Mouse (Mus musculus) kidney, postnatal 0 days (tissue): ENCODE measurements around the gene Papss1. TPM values are rescaled to one million over a fixed set of nuclear protein-coding genes. Genes with fewer than 3 reads are reported as not detected.

Experiments used
- ATAC-seq: fragments of 200-750 bp; cut with Nextera tagmentation; replicated peaks from 2 replicates; pipeline ENCODE4 v1.8.0; 2017; ENCODE audit warnings: low read depth, moderate number of reproducible peaks, moderate TSS enrichment, moderate library complexity; ENCODE audit not compliant: low FRiP score
- DNase-seq: peaks from one replicate; pipeline ENCODE4 v3.0.0-alpha.2; 2016; ENCODE audit warnings: low spot score
- H3K27ac ChIP-seq: fragments of 300-500 bp; sonication (generic); 2 replicates; pipeline ENCODE4 v1.5.1; 2014; ENCODE audit warnings: mild to moderate bottlenecking
- H3K27me3 ChIP-seq: fragments of 300-500 bp; sonication (generic); 2 replicates; pipeline ENCODE4 v1.6.1; 2014; ENCODE audit warnings: low read length, mixed read lengths; ENCODE audit not compliant: insufficient read depth
- H3K36me3 ChIP-seq: fragments of 300-500 bp; sonication (generic); 2 replicates; pipeline ENCODE4 v1.6.1; 2014; ENCODE audit warnings: low read length, mixed read lengths; ENCODE audit not compliant: insufficient read depth
- H3K4me1 ChIP-seq: fragments of 300-500 bp; sonication (generic); replicated peaks from 2 replicates; pipeline ENCODE4 v1.6.1; 2014; ENCODE audit warnings: antibody characterized with exemption, low read length, mixed read lengths; ENCODE audit not compliant: insufficient read depth
- H3K4me2 ChIP-seq: fragments of 300-500 bp; sonication (generic); 2 replicates; pipeline ENCODE4 v1.6.1; 2014; ENCODE audit warnings: mild to moderate bottlenecking, low read length, moderate library complexity, mixed read lengths
- H3K4me3 ChIP-seq: fragments of 300-500 bp; sonication (generic); replicated peaks from 2 replicates; pipeline ENCODE4 v1.5.1; 2014; ENCODE audit warnings: low read depth, low read length
- H3K9ac ChIP-seq: fragments of 300-500 bp; sonication (generic); 2 replicates; pipeline ENCODE4 v1.6.1; 2014; ENCODE audit warnings: low read depth, low read length
- H3K9me3 ChIP-seq: fragments of 300-500 bp; sonication (generic); replicated peaks from 2 replicates; pipeline ENCODE4 v1.6.1; 2016; ENCODE audit warnings: low read length, inconsistent platforms, mixed read lengths
- CTCF ChIP-seq: IDR thresholded peaks from 2 replicates; pipeline ENCODE4 v1.5.1; 2016; ENCODE audit warnings: antibody characterized with exemption, low read depth, mild to moderate bottlenecking, moderate library complexity
- WGBS: fragments of 180-500 bp; shearing (Covaris S2); extraction: QIAGEN DNeasy Blood & Tissue Kit; methylation state at CpG from one replicate; pipeline ENCODE4 v1.1.7; 2014; 5-methylcytosine and 5-hydroxymethylcytosine counted together
- polyA plus RNA-seq: library from polyadenylated mRNA; unstranded; fragments of >200 nt; fragmentation: Nextera tagmentation; extraction: Ambion mirVana; gene quantifications from 2 replicates; pipeline ENCODE4 v1.2.1, GENCODE M21; 2015

The Papss1 gene
- polyA plus RNA-seq, 1 experiment from 2014 or later, result 116 TPM

- Histone ChIP-seq H3K9me3 (no peaks in the 10 kb centered on the region), H3K27me3 (no peaks in the 10 kb centered on the region), H3K4me3 (no peak overlapping the region), H3K36me3 (peaks cover 13% of the 10 kb centered on the region; the same call in 1 of the 2 replicates), H3K27ac (no peak overlapping the region), H3K4me1 (no peaks in the 10 kb centered on the region), H3K9ac (no peak overlapping the region), H3K4me2 (no peak overlapping the region)
- 67% methylated on average over 1 of the region's 1 CpGs for WGBS
- ATAC-seq (no peak), DNase-seq (no peak)
- TF ChIP-seq CTCF, result no peak
Observed at GRCm38 (mm10) chr3:131623208-131623607, 58.6 kb downstream of the Papss1 start.

- ATAC-seq, result no peak
- H3K9ac ChIP-seq, result no peak overlapping the region
- no peak for TF ChIP-seq CTCF
- no peak overlapping the region for H3K27ac ChIP-seq
- no peaks in the 10 kb centered on the region for H3K9me3 ChIP-seq
- no peak for DNase-seq
- no peak overlapping the region for H3K4me2 ChIP-seq
- peaks cover 12% of the 10 kb centered on the region; the same call in 1 of the 2 replicates for H3K36me3 ChIP-seq
- no peak overlapping the region for H3K4me3 ChIP-seq
- H3K4me1 ChIP-seq, result no peaks in the 10 kb centered on the region
- 81% methylated on average over 9 of the region's 9 CpGs for WGBS
- no peaks in the 10 kb centered on the region for H3K27me3 ChIP-seq
Observed at GRCm38 (mm10) chr3:131624063-131624462, 59.5 kb downstream of the Papss1 start.

GRCm38 (mm10) chr3:131627476-131627875, 62.9 kb downstream of the Papss1 start:
- TF ChIP-seq CTCF, result no peak
- peaks cover 20% of the 10 kb centered on the region for H3K36me3 ChIP-seq

GRCm38 (mm10) chr3:131628265-131628664, 63.7 kb downstream of the Papss1 start:
- Histone ChIP-seq H3K36me3 (peaks cover 27% of the 10 kb centered on the region), H3K4me2 (no peak overlapping the region), H3K4me3 (no peak overlapping the region), H3K27me3 (no peaks in the 10 kb centered on the region), H3K4me1 (no peaks in the 10 kb centered on the region), H3K27ac (no peak overlapping the region), H3K9ac (no peak overlapping the region), H3K9me3 (no peaks in the 10 kb centered on the region)
- TF ChIP-seq CTCF, result no peak
- DNase-seq (no peak), ATAC-seq (no peak)
- 81% methylated on average over 5 of the region's 5 CpGs for WGBS

More at GRCm38 (mm10) chr3:131627476-131627875, 62.9 kb downstream of the Papss1 start:
- 93% methylated on average over 4 of the region's 4 CpGs for WGBS
- Histone ChIP-seq H3K27ac (no peak overlapping the region), H3K4me1 (no peaks in the 10 kb centered on the region), H3K9ac (no peak overlapping the region), H3K4me2 (no peak overlapping the region), H3K9me3 (no peaks in the 10 kb centered on the region), H3K4me3 (no peak overlapping the region), H3K27me3 (no peaks in the 10 kb centered on the region)
- ATAC-seq, result no peak
- DNase-seq, result no peak

GRCm38 (mm10) chr3:131628931-131629330, 64.4 kb downstream of the Papss1 start:
- Histone ChIP-seq H3K9me3 (no peaks in the 10 kb centered on the region), H3K27me3 (no peaks in the 10 kb centered on the region), H3K9ac (no peak overlapping the region), H3K27ac (no peak overlapping the region), H3K4me3 (no peak overlapping the region), H3K36me3 (peaks cover 29% of the 10 kb centered on the region), H3K4me1 (no peaks in the 10 kb centered on the region), H3K4me2 (no peak overlapping the region)
- DNase-seq (no peak), ATAC-seq (no peak)
- TF ChIP-seq CTCF, result no peak
- WGBS, result 79% methylated on average over 3 of the region's 3 CpGs

GRCm38 (mm10) chr3:131630407-131631317, 66.1 kb downstream of the Papss1 start:
- 0 out of 2 replicates have a peak overlapping the region, but pooled peaks have one; percentile 19 for H3K27ac ChIP-seq
- DNase-seq, result peak; percentile 66
- no peak for ATAC-seq
- no peaks in the 10 kb centered on the region for H3K27me3 ChIP-seq
- H3K36me3 ChIP-seq, result peaks cover 29% of the 10 kb centered on the region
- TF ChIP-seq CTCF, result no peak
- 36% methylated on average over 11 of the region's 11 CpGs for WGBS
- H3K4me1 ChIP-seq, result no peaks in the 10 kb centered on the region
- H3K9ac ChIP-seq, result no peak overlapping the region
- no peak overlapping the region for H3K4me3 ChIP-seq
- no peak overlapping the region for H3K4me2 ChIP-seq
- H3K9me3 ChIP-seq, result no peaks in the 10 kb centered on the region
